Mouse (Mus musculus) skeletal muscle tissue, postnatal 0 days (tissue): Measurements from ENCODE around the gene Zwilch. TPM values are rescaled to one million over a fixed set of nuclear protein-coding genes. Genes with fewer than 3 reads are reported as not detected.

Source experiments
- polyA plus RNA-seq: library from polyadenylated mRNA; unstranded; fragments of >200 nt; fragmentation: Nextera tagmentation; extraction: Ambion mirVana; gene quantifications from 2 replicates; pipeline ENCODE4 v1.2.1, GENCODE M21; 2015

The Zwilch gene
- polyA plus RNA-seq = 3.6 and 4.2 TPM in 2 replicates

DNA sequence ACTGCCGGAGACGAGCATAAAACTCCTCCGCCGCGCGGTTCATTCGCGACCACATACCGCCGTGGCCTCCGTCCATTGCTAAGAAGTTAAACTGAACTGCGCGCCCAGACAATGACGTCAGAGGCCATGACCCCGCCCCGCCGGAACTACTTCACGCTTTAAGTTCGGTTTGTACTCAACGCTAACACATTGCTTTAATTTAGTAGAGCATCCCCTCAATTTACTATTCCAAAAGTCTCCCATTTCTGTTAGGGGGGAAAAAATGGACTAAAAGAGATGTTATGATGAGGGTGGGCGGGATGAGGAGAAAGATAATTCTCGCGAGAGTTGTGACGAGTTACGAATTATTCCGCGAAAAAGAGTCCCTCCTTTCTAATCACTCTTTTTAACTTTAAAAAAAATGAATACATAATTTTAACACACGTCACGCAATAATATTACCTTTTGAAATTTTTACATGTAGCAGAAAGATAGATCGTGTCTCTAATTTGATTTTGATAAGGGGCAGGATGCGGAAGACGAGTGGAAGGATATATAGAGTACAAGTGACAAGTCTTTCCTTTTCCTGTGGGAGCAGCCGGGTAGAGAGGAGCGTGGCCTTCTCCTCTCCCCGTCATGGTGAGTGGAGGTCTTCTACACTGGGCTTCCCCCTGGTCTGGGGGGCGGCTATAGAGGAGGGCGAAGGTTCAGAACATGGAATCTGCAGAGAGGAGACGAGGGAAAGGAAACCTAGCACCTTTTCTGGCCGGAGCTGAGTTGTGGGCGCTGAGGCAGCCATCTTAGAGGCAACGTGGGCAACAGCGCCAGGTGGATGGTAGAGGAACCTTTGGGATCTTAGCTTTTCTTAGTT is at the start of gene Zwilch, which contains the start of gene Rpl4:
TSS of gene Zwilch (minus strand) at position 289 of the 850 bp plus-strand sequence.
TSS of gene Rpl4 (plus strand) at position 560 of the 850 bp plus-strand sequence.

DNA sequence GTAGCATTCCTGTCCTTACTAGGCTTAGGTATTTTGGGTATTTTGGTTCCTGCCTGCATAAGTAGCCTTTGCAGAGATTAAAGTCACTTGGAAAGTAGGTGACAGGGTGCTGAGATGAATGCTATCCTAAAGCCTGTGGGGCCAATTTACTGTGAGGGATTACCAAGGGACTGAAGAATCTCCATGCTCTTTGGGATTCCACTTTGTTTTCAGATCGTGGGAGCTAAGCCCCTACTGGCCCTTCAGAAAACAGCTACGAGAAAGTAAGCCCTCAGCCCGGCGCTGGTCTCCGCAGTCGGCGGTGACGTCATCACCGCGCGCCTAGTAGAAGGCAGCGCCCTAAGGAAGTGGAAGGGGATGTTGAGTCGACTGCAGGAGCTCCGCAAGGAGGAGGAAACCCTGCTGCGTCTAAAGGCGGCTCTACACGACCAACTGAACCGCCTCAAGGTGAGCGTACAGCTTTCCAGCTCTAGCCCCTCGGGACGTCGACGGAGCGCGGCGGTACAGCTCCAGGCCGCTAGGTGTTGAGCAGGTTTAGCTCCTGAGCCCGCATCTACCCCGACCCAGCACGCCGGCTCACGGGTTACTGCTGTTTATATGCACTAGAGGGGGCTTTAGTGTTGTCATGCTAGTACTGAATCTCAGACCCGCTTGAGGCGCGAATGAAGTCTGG is 6.2 kb upstream of the Zwilch start, which contains the start of gene Snapc5:
TSS of gene Snapc5 (plus strand) at position 301 of the 673 bp plus-strand sequence.

DNA sequence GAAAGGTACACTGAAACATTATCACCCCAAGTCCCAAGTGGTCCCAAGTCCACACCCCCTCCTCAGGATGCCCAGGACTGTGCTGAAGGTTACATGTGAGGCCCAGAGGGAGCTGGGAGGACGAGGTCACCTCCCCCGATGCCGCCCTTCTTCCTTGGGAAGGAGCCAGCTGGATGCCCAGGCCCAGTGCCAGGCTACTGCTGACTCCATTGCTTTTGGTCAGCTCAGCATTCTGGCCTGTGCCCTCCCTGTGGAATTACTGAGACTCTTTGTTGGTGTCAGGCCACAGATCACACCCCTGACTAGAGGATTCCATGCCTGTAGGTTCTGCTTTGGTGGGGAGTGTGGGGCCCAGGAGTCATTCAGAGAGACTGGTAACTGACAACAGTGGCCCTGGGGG is 56.0 kb downstream of the Zwilch start, which contains the start of gene Lctl:
TSS of gene Lctl (plus strand) at position 272 of the 400 bp plus-strand sequence.

Other genes starting within 250 kb of the Zwilch start
- gene Smad6, start 151.0 kb downstream of the Zwilch start, polyA plus RNA-seq = 1.5 and 2.6 TPM in 2 replicates
- gene Lctl, start 56.0 kb downstream of the Zwilch start, polyA plus RNA-seq = 0.41 and 1.3 TPM in 2 replicates
- gene Rpl4, start 271 bp upstream of the Zwilch start, polyA plus RNA-seq = 719 and 767 TPM in 2 replicates
- 24.9 and 26.7 TPM in 2 replicates for gene Snapc5, start 6.2 kb upstream of the Zwilch start, polyA plus RNA-seq
- gene Uchl4, start 62.1 kb upstream of the Zwilch start, polyA plus RNA-seq = 1.3 and 1.5 TPM in 2 replicates
- gene Map2k1, start 80.5 kb upstream of the Zwilch start, polyA plus RNA-seq = 113 and 121 TPM in 2 replicates
- gene Tipin, start 108.5 kb upstream of the Zwilch start, polyA plus RNA-seq = 54.9 and 71.4 TPM in 2 replicates
- 10.3 and 11.4 TPM in 2 replicates for gene Dis3l, start 168.2 kb upstream of the Zwilch start, polyA plus RNA-seq
- 0.66 and 0.69 TPM in 2 replicates for gene Megf11, start 212.5 kb upstream of the Zwilch start, polyA plus RNA-seq